Mouse (Mus musculus): ENCODE data around the gene Gtf2h1. TPM values are rescaled to one million over a fixed set of nuclear protein-coding genes. Genes with fewer than 3 reads are reported as not detected.

Gene Gtf2h1
- 37.0 and 40.5 TPM in 2 replicates for polyA plus RNA-seq (2012; ENCODE audit: insufficient read depth, insufficient read length, missing spikeins)

DNA sequence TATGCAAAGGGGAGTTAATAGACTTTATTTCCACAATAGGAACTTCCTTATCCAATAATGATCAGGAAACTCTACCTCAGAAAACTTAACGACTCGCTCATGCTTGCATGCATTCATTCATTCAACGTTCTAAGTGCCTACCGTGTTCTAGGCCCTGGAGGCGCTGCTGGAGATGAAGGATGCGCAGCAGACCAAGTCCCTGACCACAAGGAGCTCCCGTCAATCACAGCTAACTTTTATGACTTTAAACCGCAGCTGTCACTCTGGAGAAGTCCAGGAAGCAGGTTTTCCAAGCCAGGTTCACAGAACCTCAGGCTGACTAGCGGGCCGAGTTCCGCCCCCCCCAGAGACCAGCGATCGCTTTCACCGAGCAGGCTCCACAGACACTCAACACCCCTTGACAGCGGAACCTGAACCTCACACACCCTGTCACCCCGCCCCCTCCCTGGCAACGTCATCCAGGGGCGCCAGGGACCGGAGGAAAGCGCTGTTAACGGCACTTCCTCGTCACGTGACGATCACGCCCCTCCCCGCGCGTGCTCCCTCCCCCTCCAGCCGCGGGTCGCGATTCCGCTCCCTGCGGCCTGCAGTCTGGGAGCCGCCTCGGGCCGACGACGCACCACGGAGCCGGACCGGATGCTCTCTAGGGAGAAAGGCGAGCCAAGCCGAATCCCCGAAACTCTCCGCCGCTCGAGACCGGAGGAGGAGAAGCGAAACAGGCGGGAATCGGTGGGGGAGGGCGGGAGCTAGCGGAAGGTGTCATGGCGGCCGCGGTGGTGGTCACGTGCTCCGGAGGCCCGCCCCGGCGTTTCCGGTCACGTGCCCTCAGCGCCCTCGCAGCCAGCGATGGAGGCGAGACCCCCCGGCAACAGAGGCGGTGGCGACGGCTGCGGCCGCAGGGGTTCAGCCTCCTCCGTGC, at the start of gene Gtf2h1, which contains the start of gene Hps5:
Gene Gtf2h1 (plus strand): TSS at position 817 of the 919 bp plus-strand sequence.
Gene Hps5 (minus strand): TSS at position 778 of the 919 bp plus-strand sequence.
- Histone ChIP-seq H3K4me3 (ENCODE audit: insufficient read depth, low read length) (peak within 1 kb of the TSS; percentile 85), H3K4me1 (ENCODE audit: control insufficient read depth, insufficient read depth, low read length) (peaks cover 18% of the 10 kb centered on the region), H3K27ac (ENCODE audit: insufficient read depth, low read depth, low read length) (peak within 1 kb of the TSS; percentile 93)
- TF ChIP-seq CTCF (IDR thresholded peaks at IDR 0.05; ENCODE audit: low read depth, low read length) (no peak), POLR2A (IDR thresholded peaks at IDR 0.05; ENCODE audit: borderline replicate concordance, low read depth, low read length) (no peak)

DNA sequence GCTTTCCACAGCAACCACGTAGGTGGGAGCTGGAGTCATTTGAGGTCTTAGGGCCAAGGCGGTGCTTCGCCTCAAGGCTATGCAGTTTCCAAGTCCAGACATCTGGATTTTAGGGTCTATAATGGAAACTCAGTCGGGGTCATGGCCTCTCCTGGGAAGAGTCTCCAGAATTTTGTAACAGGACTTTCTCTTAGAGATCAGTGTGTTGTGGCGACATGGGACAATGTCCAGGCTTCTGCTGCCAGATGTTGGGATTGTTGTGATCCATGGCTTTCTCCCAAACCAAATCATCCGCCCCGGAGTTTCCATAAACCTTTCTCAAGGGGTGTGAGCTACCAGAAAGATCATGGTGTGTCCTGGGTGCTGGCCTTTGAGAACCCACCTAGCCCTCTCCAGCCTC, 49.5 kb upstream of the Gtf2h1 start:
- Histone ChIP-seq H3K4me1 (ENCODE audit: control insufficient read depth, insufficient read depth, low read length) (peaks cover 21% of the 10 kb centered on the region), H3K27ac (ENCODE audit: insufficient read depth, low read depth, low read length) (no peak overlapping the region), H3K4me3 (ENCODE audit: insufficient read depth, low read length) (no peak overlapping the region)
- no peak for TF ChIP-seq CTCF (IDR thresholded peaks at IDR 0.05; ENCODE audit: low read depth, low read length)
- no peak for TF ChIP-seq POLR2A (IDR thresholded peaks at IDR 0.05; ENCODE audit: borderline replicate concordance, low read depth, low read length)

- TF ChIP-seq CTCF (IDR thresholded peaks at IDR 0.05; ENCODE audit: low read depth, low read length): no peak
- no peak for TF ChIP-seq POLR2A (IDR thresholded peaks at IDR 0.05; ENCODE audit: borderline replicate concordance, low read depth, low read length)
- no peak overlapping the region for H3K27ac ChIP-seq (ENCODE audit: insufficient read depth, low read depth, low read length)
Measured at GRCm38 (mm10) chr7:46748459-46748858, 47.4 kb upstream of the Gtf2h1 start.

GRCm38 (mm10) chr7:46751490-46751889, 44.4 kb upstream of the Gtf2h1 start, which contains the start of gene Saa2:
Gene Saa2, plus strand, starts transcription at chr7:46751790.
- no peak within 1 kb of the TSS for H3K27ac ChIP-seq (ENCODE audit: insufficient read depth, low read depth, low read length)
- TF ChIP-seq CTCF (IDR thresholded peaks at IDR 0.05; ENCODE audit: low read depth, low read length) (no peak), POLR2A (IDR thresholded peaks at IDR 0.05; ENCODE audit: borderline replicate concordance, low read depth, low read length) (no peak)
- no peak within 1 kb of the TSS for H3K4me3 ChIP-seq (ENCODE audit: insufficient read depth, low read length)
- H3K4me1 ChIP-seq (ENCODE audit: control insufficient read depth, insufficient read depth, low read length): peaks cover 19% of the 10 kb centered on the region

More at GRCm38 (mm10) chr7:46748459-46748858, 47.4 kb upstream of the Gtf2h1 start:
- Histone ChIP-seq H3K4me3 (ENCODE audit: insufficient read depth, low read length) (no peak overlapping the region), H3K4me1 (ENCODE audit: control insufficient read depth, insufficient read depth, low read length) (peaks cover 21% of the 10 kb centered on the region)

- no peak overlapping the region for H3K4me3 ChIP-seq (ENCODE audit: insufficient read depth, low read length)
- H3K27ac ChIP-seq (ENCODE audit: insufficient read depth, low read depth, low read length): no peak overlapping the region
- H3K4me1 ChIP-seq (ENCODE audit: control insufficient read depth, insufficient read depth, low read length): 0 out of 2 replicates have a peak, but pooled peaks cover 2% of the 10 kb centered on the region
- TF ChIP-seq CTCF (IDR thresholded peaks at IDR 0.05; ENCODE audit: low read depth, low read length) (no peak), POLR2A (IDR thresholded peaks at IDR 0.05; ENCODE audit: borderline replicate concordance, low read depth, low read length) (no peak)
Measured at GRCm38 (mm10) chr7:46761049-46761795, 34.7 kb upstream of the Gtf2h1 start.

DNA sequence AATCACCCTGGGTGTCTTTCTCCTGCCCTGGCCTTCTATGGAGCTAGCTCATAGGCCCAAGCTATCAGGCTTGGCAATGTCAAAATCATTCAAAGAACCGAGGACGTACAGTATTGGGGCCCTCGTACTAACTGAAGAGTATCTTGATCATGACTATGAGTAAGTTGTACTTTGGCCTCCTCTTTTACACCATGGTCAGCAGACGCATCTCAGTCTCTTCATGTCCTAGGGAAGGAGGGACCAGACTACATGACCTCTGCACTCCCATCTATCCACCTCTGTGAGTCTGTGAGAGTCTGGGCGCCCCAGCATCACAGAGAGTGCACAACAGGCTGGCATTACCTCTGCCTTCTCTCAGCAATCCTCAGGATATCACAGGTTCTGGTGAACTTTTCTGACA, 33.3 kb upstream of the Gtf2h1 start:
- 0 out of 2 replicates have a peak, but pooled peaks cover 2% of the 10 kb centered on the region for H3K4me1 ChIP-seq (ENCODE audit: control insufficient read depth, insufficient read depth, low read length)
- TF ChIP-seq POLR2A (IDR thresholded peaks at IDR 0.05; ENCODE audit: borderline replicate concordance, low read depth, low read length): no peak
- no peak for TF ChIP-seq CTCF (IDR thresholded peaks at IDR 0.05; ENCODE audit: low read depth, low read length)
- no peak overlapping the region for H3K27ac ChIP-seq (ENCODE audit: insufficient read depth, low read depth, low read length)
- no peak overlapping the region for H3K4me3 ChIP-seq (ENCODE audit: insufficient read depth, low read length)

GRCm38 (mm10) chr7:46764672-46765071, 31.2 kb upstream of the Gtf2h1 start:
- Histone ChIP-seq H3K4me1 (ENCODE audit: control insufficient read depth, insufficient read depth, low read length) (0 out of 2 replicates have a peak, but pooled peaks cover 2% of the 10 kb centered on the region), H3K4me3 (ENCODE audit: insufficient read depth, low read length) (no peak overlapping the region), H3K27ac (ENCODE audit: insufficient read depth, low read depth, low read length) (no peak overlapping the region)
- TF ChIP-seq POLR2A (IDR thresholded peaks at IDR 0.05; ENCODE audit: borderline replicate concordance, low read depth, low read length): no peak
- no peak for TF ChIP-seq CTCF (IDR thresholded peaks at IDR 0.05; ENCODE audit: low read depth, low read length)

- no peak overlapping the region for H3K4me3 ChIP-seq (ENCODE audit: insufficient read depth, low read length)
- no peak for TF ChIP-seq CTCF (IDR thresholded peaks at IDR 0.05; ENCODE audit: low read depth, low read length)
- TF ChIP-seq POLR2A (IDR thresholded peaks at IDR 0.05; ENCODE audit: borderline replicate concordance, low read depth, low read length): no peak
- no peak overlapping the region for H3K27ac ChIP-seq (ENCODE audit: insufficient read depth, low read depth, low read length)
- no peaks in the 10 kb centered on the region for H3K4me1 ChIP-seq (ENCODE audit: control insufficient read depth, insufficient read depth, low read length)
Measured at GRCm38 (mm10) chr7:46767371-46767770, 28.5 kb upstream of the Gtf2h1 start.

- Histone ChIP-seq H3K4me1 (ENCODE audit: control insufficient read depth, insufficient read depth, low read length) (0 out of 2 replicates have a peak, but pooled peaks cover 3% of the 10 kb centered on the region), H3K4me3 (ENCODE audit: insufficient read depth, low read length) (no peak overlapping the region), H3K27ac (ENCODE audit: insufficient read depth, low read depth, low read length) (no peak overlapping the region)
- TF ChIP-seq POLR2A (IDR thresholded peaks at IDR 0.05; ENCODE audit: borderline replicate concordance, low read depth, low read length) (no peak), CTCF (IDR thresholded peaks at IDR 0.05; ENCODE audit: low read depth, low read length) (no peak)
Measured at GRCm38 (mm10) chr7:46768451-46768850, 27.5 kb upstream of the Gtf2h1 start.

Measured in bone marrow macrophage, adult 2 months (primary cell).